Mouse (Mus musculus): ENCODE data around the gene Nupl1.

The Nupl1 gene

DNA sequence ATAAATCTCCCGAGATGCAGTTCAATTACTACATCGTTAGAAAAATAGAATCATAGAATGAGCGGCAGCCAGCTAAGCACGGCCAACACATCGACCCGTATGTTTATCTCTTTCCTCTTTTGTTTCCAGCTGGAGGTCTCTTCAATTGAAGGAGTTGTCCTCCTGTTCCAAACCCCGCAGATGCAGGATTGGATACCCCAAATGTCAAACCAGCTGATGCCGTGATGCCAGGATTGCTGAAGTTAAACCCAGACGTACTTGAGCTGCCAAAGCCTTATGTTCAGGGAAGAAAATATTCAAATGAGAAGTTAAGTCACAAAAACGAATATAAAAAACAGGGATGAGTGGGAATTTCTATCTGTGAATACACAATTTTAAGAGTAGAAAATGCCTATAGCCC lies 31.3 kb downstream of the Nupl1 start:
- no peak for DNase-seq

DNA sequence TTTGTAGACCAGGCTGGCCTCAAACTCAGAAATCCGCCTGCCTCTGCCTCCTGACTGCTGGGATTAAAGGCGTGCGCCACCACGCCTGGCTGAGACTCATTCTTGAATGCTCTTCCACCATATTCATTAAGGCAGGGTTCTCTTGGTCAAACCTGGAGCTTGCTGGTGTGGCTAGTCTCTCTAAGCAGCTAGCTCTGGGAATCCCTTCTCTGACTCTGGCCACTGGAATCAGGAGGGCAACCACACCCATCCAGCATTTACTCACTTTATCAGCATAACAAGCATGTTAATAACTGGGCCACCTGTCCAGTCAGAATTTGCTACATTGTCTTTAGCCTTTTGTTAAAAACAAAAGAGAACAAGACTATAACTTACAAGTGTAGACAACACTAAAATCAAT lies 33.6 kb downstream of the Nupl1 start:
- no peak for DNase-seq

DNA sequence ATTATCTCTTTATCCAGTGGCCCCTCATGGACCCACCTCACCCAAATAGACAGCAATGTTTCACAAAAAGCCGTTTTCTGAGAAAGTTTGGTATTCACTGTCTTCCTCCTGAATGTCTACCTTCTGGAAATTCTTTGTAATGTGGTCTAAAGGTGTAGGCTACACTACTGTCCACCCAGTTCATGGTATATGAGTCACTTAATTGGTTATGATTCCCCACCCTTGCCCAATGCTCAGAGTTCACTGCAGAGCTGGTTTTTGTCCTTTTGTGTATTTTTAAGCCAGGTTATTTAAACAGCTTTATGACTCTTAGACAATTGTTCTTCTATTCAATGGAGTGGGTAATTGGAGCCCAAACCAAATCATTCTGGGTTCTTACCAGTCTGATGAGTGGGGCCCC lies 35.1 kb downstream of the Nupl1 start:
- no peak for DNase-seq

DNA sequence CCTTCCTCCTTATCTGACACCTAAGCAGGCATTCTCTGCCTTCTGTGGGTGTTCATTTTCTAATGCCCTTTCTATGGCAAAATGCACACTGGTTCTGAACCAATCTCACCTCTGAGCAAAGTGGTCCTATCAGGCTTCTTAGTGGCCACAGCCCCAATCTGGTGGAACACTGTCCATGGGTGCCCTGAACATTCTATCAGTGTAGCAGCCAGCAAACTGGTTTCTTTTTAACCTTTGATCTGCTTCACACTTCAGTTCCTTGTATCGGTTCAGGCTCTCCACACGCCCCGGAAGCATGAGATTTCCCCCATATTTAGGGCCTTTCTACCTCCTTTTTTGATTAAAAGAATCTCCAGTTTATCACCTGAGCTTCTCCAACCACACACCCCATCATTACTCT lies 36.2 kb downstream of the Nupl1 start:
- DNase-seq: no peak

DNA sequence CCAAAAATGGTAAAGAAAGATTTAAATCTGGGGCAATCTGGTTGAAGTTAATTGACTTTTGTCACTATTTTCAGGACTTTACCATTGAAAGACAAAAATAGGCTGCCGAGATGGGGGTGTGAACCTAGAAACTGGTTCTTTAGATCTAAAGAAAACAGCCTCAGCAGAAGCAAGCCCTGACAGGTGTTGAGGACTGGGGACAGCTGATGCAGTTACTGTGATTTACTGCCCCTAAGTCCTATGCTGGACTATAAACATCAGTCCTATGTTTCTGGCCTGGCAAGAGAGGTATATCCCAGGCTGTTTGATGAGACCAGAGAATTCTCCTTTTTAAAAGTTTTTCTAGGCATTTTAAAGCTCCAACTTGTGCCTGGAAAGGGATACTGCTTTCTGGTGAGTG lies 37.2 kb downstream of the Nupl1 start:
- no peak for DNase-seq

DNA sequence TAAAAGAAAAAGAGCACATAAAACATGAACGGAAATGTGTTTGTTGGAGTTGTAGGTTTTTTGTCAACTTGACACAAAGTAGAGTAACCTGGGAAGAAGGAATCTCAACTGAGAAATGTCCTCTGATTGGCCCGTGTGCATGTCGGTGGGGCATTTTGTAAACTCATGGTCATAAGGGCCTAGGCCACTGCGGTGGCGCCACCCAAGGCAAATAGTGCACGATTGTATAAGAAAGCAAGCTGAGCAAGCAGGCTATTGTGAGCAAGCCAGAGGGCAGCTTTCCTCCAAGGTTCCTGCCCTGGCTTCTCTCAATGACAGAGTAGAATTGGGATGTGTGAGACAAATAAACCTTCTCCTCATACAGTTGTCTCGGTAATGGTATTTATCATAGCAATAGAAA lies 42.1 kb downstream of the Nupl1 start:
- DNase-seq: no peak

DNA sequence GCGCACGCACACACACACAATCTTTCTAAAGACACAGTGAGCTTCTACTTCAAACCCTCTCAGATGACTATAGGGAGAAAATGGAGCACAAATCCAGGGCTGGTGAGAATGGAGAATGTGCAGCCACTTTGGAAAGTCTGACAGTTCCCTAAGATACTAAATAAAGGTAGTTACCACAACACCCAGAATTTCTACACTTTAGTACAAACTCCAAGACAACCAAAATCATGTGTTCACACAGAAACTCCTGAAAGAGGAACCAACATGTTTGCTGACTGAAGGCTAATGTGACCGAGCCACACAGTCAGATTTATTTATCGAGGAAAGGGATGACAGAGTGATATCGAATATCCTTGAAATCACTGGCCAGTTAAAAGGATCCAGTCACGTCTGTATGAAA lies 46.2 kb downstream of the Nupl1 start:
- no peak for DNase-seq

DNA sequence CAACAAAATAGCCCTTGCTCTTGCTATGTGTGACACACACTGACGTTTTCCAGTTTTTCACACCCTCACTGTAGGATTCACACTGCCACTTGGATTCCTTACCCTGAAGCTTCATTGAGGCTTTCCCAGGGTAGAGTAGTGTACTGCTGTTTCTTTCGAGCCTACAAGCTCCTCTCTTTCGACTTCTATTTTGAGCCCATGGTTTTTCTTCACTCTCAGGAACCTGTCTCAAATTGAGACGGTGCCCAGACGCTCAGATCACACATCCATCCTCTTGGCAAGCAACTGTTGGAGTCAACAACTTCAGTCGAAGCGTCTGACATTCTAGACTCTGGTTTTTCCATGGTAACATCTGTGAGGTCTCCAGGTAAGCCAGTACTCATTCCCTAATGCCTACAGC lies 54.3 kb downstream of the Nupl1 start, which contains the start of gene Atp8a2:
Gene Atp8a2 (minus strand): TSS at position 296 of the 400 bp plus-strand sequence.
- DNase-seq: no peak

DNA sequence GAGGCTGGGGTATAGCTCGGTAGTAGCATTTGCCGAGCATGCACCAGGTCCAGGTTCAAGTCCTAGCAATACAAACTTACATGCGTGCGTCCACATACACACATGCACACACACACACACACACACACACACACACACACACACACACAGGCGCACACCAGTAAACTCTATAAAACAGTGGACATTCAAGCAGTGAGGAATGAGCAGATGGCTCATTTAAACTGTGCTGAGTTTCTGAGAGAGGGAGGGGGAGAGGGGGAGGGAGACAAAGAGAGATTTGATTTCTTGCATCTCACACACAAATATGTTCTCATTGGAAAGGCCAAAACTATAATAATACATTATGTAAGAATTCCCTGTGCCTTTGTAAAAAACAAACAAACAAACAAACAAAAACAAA lies 55.2 kb downstream of the Nupl1 start:
- no peak for DNase-seq

DNA sequence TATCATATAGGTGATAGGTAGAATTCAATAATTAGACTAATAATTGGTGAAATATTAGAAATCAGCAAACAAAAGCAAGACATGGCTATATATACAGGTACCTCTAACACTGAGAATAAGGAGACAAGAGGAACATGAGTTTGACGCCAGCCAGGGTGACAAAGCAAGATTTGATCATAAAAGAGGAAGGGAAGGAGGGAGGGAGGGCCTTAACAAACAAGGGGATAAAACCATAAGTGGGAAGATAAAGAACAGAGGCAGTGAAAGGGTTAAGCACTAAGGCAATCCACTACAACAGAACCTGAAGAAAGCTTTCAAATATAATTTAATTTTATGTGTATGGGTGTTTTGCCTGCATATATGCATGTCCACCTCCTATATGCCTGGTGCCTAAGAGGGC lies 56.6 kb downstream of the Nupl1 start:
- DNase-seq: no peak

DNA sequence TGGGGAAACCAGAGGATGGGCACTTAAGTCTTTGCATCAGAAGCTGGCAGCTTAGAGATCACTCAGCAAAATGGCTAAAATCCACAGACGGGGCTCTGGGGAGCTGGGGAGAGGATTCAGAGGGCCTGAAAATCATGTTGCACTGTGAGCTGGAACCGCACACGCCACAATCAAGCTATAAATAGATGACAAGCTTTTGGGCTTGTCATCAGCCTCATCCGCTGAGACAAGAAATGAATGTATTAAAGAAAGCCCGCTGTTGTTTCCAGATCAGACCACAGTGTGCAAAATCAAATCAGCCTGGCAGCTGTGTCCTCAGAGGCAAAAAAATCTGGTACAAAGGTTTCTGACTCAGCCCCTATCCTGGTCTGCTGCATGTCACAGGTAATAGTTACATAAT lies 61.5 kb downstream of the Nupl1 start:
- DNase-seq: no peak

DNA sequence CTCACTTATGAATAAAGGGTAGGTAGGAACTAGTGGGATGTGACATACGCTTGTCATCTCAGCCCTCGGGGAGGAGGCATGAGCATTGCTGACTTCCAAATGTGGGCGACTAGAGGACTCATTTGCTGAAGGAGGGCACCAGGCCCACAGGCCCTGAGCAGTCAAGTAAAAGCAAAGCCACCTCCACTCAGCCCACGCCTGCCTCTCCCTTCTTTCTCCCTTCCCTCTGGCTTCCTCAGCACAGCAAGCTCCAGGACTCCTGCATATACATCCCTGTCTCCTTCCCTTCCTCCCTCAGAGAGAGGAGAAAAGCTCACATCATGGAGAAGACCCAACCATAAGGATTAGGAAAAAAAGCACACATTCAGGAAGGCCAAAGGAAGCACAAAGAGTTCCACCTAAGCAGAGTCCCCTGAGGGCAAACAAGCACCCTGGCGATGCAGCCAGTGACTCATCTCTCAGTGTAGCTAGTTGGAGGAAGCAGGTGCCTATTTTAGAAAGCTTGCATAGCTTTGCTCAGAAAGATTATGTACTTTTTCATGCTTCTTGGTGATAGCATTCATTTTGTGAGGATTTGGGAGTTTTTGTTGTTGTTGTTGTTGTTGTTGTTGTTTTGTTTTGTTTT lies 62.9 kb downstream of the Nupl1 start:
- no peak for DNase-seq

DNA sequence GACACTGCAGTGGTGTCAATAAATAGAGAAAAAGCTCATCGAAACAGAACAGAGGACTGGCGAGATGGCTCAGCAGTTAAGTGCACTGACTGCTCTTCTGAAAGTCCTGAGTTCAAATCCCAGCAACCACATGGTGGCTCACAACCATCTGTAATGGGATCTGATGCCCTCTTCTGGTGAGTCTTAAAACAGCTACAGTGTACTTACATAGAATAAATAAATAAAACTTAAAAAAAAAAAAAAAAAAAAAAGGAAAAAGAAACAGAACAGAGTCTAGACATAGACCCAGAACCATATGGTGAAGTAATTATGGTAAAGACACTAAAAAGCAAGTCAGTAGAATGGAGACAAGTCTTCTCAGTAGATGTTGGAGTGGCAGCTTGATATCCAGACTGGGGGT lies 69.9 kb downstream of the Nupl1 start:
- no peak for DNase-seq

DNA sequence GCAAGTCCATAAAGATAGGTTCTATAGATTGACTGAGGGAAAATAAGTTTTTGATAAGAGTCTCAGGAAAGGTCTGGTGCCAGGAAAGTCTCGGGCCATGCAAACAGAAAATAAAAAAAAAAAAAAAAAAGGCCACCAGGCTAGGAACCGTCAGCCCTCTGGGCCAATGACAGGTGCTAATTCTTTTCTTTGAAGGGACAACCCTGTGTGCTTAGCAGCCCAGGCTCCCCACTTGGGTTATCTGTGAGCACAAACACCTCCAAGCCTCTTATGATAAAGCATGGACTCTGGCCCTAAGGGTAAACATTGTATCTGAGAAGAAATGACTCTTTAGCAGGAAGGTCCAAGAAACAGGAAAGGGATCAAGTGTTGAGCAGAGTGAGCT lies 72.7 kb downstream of the Nupl1 start:
- DNase-seq: no peak

DNA sequence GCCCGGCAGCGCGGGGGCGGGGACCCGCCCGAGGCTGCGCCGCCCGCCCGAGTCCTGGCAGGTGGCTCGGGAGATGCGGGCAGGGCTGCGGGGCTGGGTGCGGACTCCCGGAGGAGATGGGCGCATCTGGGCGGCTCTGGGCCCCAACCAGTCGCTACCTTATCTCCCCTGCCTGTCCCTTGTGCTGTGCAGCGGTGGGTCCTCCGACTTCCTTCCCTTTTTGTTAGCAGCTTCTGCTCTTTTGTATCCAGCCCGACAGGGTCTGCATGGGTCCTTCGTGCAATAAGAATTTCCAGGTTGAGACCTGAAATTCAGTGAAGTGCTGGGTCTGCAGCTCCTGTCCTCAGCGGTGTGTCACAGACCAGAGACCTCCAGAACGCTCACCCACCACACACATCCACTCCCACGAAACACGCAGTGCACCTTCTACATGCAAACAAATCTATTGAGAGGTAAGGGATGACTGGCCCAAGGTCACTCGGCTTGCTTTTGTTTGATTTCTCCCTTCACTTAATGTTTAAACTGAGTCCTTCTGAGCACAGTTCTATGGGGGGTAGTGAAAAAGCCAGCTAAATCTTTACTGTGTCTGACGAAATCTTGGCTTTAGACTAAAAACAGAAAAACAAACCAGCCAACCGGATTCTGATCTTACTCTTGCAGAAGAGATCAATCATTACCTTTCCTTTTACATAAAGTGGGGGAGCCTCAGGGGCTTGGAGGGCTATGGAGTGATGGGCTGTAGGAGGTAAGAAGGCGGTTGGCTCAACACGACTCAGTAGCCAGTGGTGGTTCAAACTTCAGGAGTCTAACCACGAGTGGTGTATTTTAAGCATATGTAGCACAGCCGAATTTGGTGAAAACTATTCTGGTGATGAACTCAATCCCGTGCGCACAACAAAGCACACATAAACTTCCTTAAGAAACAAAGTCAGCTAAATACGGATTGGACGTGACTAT lies 73.3 kb downstream of the Nupl1 start:
- DNase-seq: peak in 1 of 2 experiments; percentile 3

DNA sequence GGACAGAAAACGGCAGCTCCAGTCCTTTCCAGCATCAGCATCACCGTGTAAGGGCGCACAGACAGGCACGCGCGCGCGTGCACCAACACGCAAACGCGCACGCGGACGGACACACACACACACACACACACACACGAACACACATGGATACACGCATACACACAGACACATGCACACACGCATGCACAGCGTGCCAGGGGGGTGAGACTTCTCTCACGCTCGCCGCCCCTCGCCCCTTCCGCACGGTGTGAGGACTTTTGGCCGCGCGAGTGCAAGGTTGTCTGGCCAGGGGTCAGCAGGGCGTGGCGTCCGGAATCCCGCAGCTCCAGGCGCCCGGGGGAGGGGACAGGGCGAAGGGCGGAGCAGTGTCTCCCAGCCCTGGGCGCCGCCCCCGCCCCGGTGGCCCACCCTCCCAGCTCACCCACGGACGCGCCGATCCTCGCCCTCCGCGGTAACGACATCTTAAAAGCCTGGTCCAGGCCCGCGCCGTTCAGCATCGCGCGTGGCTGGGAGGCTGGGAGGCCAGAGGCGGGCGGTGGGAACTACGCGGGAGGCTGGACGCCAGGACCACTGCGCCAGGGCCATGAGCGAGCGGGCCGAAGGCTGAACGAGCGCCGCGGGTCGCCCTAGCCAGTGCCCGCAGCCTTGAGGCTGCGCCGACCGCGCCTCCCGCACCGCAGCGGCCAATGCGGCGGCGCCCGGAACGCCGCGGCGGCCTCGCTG lies 74.2 kb downstream of the Nupl1 start:
- no peak for DNase-seq

DNA sequence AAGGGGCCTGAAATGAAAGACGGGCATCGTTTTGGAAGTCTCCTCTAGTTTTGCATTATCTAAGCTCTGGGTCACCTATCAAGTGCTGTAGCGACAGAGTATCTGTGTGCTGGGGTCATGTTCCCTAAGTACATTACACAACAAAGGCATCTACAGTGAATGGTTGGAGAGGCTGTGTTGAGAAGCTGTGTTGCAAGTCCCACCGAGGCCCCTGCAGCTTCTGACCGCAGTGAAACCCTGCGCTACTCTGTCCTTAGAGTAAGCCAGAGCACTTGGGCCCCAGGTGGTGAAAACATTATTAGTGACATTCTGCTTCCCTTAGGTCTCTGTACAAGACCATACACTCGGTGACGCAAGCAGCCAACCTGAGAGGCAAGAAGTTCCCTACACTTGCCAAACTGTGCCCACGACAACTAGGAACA lies 74.8 kb downstream of the Nupl1 start:
- no peak for DNase-seq

DNA sequence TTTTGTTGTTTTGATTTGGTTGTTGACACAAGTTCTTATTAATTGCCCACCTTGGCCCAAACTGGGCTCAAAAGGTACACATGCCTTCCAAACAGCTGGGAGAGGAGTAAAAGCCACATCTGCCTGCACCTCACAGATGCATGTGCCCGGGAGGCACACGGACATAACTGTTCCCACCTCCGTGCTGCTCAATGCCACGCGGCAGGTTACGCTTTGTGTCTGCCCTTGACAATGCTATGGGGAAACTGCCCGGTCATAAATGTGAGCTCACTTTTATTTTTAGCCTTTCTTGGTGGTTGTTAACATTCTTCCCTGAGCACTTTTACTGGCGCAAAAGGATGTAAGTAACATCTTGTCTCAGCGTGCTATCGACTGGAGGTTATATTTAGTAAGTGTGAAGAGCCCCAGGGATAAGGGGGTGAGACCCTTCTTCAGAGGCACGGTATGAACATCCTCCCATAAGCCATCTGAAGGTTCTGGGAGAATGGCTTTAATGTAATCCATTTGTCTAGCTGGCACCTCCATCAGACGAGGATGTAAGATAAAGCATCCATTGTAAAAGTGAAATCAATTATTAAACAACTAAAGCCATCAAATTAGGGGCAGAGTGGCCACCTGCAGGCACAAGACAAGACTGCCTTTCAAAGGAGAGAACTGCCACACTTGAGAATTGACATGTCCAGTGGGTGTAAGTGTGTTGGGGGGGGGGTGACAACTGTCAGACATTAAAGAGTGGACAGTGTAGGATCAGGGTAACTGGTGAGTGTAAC lies 78.8 kb downstream of the Nupl1 start:
- no peak for DNase-seq

DNA sequence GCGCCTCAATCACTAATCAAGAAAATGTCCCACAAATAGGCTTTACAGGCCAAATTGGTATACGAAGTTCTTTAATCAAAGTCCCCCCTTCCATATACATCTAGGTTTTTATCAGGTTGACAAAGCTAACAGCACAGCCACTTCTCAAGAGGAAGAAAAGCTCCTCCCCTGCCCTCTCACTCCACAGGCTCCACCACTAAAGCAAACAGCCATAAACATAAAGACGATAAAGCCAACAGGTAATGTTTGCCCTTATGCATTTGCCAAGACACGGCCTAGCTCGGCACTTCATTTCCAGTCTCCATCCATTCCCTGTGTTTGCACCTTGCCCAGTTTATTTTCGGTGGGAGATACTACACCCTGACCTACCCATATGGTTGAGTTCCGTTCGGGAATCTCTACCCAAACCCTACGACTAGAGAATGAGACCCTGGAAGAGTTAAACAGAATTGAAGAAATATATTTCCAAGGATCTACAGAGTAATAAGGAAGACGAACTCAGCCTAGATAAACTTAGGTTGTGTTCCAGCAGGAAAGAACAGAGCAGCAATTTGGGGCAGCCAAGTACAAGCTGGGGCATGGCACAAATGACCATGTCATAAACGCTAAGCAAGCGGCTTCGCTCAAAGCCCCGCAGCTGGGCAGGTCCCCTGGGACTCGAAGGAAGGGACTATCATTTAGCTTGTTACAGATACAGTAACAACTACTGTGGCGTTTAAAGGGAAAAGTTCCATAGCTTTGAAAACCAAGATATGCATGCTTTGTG lies 80.2 kb downstream of the Nupl1 start:
- DNase-seq: no peak

DNA sequence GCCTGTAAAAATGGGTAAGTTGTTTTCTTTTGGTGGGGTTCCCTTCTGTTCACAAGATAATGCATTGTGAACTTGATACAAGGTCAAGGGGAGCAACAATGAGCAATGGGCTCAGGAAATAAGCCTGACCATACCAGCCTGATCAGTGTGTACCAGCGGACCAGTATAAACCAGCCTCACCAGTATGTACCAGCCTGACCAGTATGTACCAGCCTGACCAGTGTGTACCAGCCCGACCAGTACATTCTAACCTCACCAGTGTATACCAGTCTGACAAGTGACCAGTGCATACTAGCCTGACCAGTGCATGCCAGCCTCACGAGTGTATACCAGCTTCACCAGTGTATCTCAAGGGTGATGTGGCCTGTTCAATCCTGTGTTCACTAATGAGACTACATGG lies 87.9 kb downstream of the Nupl1 start:
- no peak for DNase-seq

DNA sequence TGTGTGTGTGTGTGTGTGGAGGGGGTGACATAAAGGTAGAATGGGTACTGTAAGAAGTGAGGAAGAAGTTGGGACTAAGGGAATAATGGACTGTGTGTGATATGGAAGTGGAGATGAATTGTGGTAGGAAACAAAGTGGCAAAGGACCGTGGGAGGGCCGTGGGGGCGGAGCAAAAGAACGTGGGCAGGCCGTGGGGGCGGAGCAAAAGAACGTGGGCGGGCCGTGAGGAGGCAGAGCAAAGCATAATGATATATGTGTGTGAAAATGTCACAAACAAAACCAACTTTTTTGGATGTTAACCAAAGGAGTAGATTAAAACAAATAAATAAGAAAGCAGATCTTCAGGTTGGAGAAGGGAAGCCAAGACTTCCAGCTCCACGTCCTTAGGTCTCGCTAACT lies 98.9 kb downstream of the Nupl1 start:
- no peak for DNase-seq

DNA sequence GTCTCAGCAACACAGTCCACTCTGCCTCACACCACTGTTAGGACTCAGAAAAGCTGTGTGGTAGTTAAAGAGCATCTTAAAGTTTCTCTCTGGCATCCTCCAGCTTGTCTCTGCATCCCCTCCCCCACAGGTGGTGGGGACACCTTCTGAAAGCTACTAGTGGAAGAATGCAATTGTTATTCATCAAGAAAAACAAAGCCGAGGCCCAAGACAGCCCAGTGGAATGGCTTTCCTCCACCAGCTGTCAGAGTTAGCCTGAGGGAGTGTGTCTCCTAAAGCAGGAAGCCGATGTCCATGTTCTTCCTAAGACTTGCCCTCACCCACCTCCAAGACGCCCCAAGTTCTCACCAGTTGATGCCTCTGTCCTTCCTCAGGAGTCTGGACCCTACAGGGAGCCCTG lies 102.3 kb downstream of the Nupl1 start:
- DNase-seq: no peak

All from thymus, adult 18-20 months (tissue).